Mouse (Mus musculus) embryonic facial prominence, embryonic 13.5 days (tissue): ENCODE data around the gene Caln1. TPM values are rescaled to one million over a fixed set of nuclear protein-coding genes. Genes with fewer than 3 reads are reported as not detected.

Source experiments
- ATAC-seq: fragments of 200-750 bp; cut with Nextera tagmentation; 2 replicates; pipeline ENCODE4 v1.8.0; 2017; ENCODE audit warnings: low read depth; ENCODE audit not compliant: insufficient number of reproducible peaks, insufficient read depth, low FRiP score, low TSS enrichment
- H3K27ac ChIP-seq: fragments of 300-500 bp; sonication (generic); 2 replicates; pipeline ENCODE4 v1.5.1; 2015; ENCODE audit warnings: moderate library complexity, mild to moderate bottlenecking, inconsistent platforms
- H3K27me3 ChIP-seq: fragments of 300-500 bp; sonication (generic); 2 replicates; pipeline ENCODE4 v1.6.1; 2015; ENCODE audit warnings: mild to moderate bottlenecking, inconsistent platforms
- H3K36me3 ChIP-seq: fragments of 300-500 bp; sonication (generic); 2 replicates; pipeline ENCODE4 v1.6.1; 2015; ENCODE audit warnings: mild to moderate bottlenecking, inconsistent platforms
- H3K4me1 ChIP-seq: fragments of 300-500 bp; sonication (generic); 2 replicates; pipeline ENCODE4 v1.6.1; 2015; ENCODE audit warnings: inconsistent platforms
- H3K4me2 ChIP-seq: fragments of 300-500 bp; sonication (generic); 2 replicates; pipeline ENCODE4 v1.6.1; 2015; ENCODE audit warnings: moderate library complexity, mild to moderate bottlenecking, inconsistent platforms
- H3K4me3 ChIP-seq: fragments of 300-500 bp; sonication (generic); 2 replicates; pipeline ENCODE4 v1.5.1; 2015; ENCODE audit warnings: mild to moderate bottlenecking, inconsistent platforms
- H3K9ac ChIP-seq: fragments of 300-500 bp; sonication (generic); 2 replicates; pipeline ENCODE4 v1.6.1; 2015; ENCODE audit warnings: mild to moderate bottlenecking, inconsistent platforms
- H3K9me3 ChIP-seq: fragments of 300-500 bp; sonication (generic); 2 replicates; pipeline ENCODE4 v1.6.1; 2016; ENCODE audit warnings: inconsistent platforms
- WGBS: fragments of 180-500 bp; shearing (Covaris S2); methylation state at CpG from one replicate; pipeline ENCODE4 v1.1.7; 2015; ENCODE audit warnings: mixed read lengths; 5-methylcytosine and 5-hydroxymethylcytosine counted together
- polyA plus RNA-seq: library from polyadenylated mRNA; unstranded; fragments of >200 nt; fragmentation: Nextera tagmentation; extraction: Ambion mirVana; gene quantifications from 2 replicates; pipeline ENCODE4 v1.2.1, GENCODE M21; 2015

The Caln1 gene
- polyA plus RNA-seq, 1 experiment from 2014 or later = 2.7 TPM

GRCm38 (mm10) chr5:130702361-130702760 is 333.1 kb downstream of the Caln1 start:
- H3K27me3 ChIP-seq = no peaks in the 10 kb centered on the region
- 69% methylated on average over 4 of the region's 4 CpGs for WGBS
- H3K9me3 ChIP-seq = no peaks in the 10 kb centered on the region
- H3K36me3 ChIP-seq = no peaks in the 10 kb centered on the region
- no peak overlapping the region for H3K27ac ChIP-seq
- H3K4me1 ChIP-seq = no peaks in the 10 kb centered on the region
- no peak overlapping the region for H3K9ac ChIP-seq
- no peak overlapping the region for H3K4me2 ChIP-seq
- H3K4me3 ChIP-seq = no peak overlapping the region
- no peak for ATAC-seq

- Histone ChIP-seq H3K9me3 (no peaks in the 10 kb centered on the region), H3K27me3 (no peaks in the 10 kb centered on the region), H3K36me3 (no peaks in the 10 kb centered on the region), H3K4me2 (no peak overlapping the region), H3K4me1 (no peaks in the 10 kb centered on the region), H3K27ac (no peak overlapping the region), H3K9ac (no peak overlapping the region), H3K4me3 (no peak overlapping the region)
- WGBS = 86% methylated on average over 4 of the region's 4 CpGs
- ATAC-seq = no peak
Observed at GRCm38 (mm10) chr5:130704866-130705265, 335.6 kb downstream of the Caln1 start.

GRCm38 (mm10) chr5:130706202-130706855 is 337.1 kb downstream of the Caln1 start:
- Histone ChIP-seq H3K27me3 (no peaks in the 10 kb centered on the region), H3K9ac (no peak overlapping the region), H3K9me3 (no peaks in the 10 kb centered on the region), H3K4me1 (no peaks in the 10 kb centered on the region), H3K4me2 (no peak overlapping the region), H3K36me3 (no peaks in the 10 kb centered on the region), H3K27ac (no peak overlapping the region), H3K4me3 (no peak overlapping the region)
- 69% methylated on average over 6 of the region's 6 CpGs for WGBS
- ATAC-seq = no peak

- Histone ChIP-seq H3K9me3 (no peaks in the 10 kb centered on the region), H3K4me1 (no peaks in the 10 kb centered on the region), H3K27me3 (no peaks in the 10 kb centered on the region), H3K27ac (no peak overlapping the region), H3K9ac (no peak overlapping the region), H3K4me2 (no peak overlapping the region), H3K4me3 (no peak overlapping the region), H3K36me3 (no peaks in the 10 kb centered on the region)
- no peak for ATAC-seq
- WGBS = 80% methylated on average over 3 of the region's 3 CpGs
Observed at GRCm38 (mm10) chr5:130707755-130708154, 338.5 kb downstream of the Caln1 start.

GRCm38 (mm10) chr5:130708616-130709015 is 339.4 kb downstream of the Caln1 start:
- Histone ChIP-seq H3K27me3 (no peaks in the 10 kb centered on the region), H3K4me1 (no peaks in the 10 kb centered on the region)

GRCm38 (mm10) chr5:130711643-130712042 is 342.4 kb downstream of the Caln1 start:
- no peak overlapping the region for H3K4me2 ChIP-seq
- H3K27ac ChIP-seq = no peak overlapping the region
- no peak overlapping the region for H3K4me3 ChIP-seq
- ATAC-seq = no peak
- H3K36me3 ChIP-seq = no peaks in the 10 kb centered on the region
- no peaks in the 10 kb centered on the region for H3K4me1 ChIP-seq
- WGBS = 85% methylated on average over 2 of the region's 2 CpGs
- H3K9ac ChIP-seq = no peak overlapping the region
- no peaks in the 10 kb centered on the region for H3K9me3 ChIP-seq
- H3K27me3 ChIP-seq = no peaks in the 10 kb centered on the region

More at GRCm38 (mm10) chr5:130708616-130709015, 339.4 kb downstream of the Caln1 start:
- Histone ChIP-seq H3K27ac (no peak overlapping the region), H3K4me2 (no peak overlapping the region), H3K9me3 (no peaks in the 10 kb centered on the region), H3K4me3 (no peak overlapping the region), H3K9ac (no peak overlapping the region), H3K36me3 (no peaks in the 10 kb centered on the region)
- WGBS = 75% methylated on average over 4 of the region's 4 CpGs
- no peak for ATAC-seq

- Histone ChIP-seq H3K27ac (no peak overlapping the region), H3K36me3 (no peaks in the 10 kb centered on the region), H3K9ac (no peak overlapping the region), H3K4me3 (no peak overlapping the region), H3K9me3 (no peaks in the 10 kb centered on the region), H3K27me3 (no peaks in the 10 kb centered on the region), H3K4me1 (no peaks in the 10 kb centered on the region), H3K4me2 (no peak overlapping the region)
- ATAC-seq = no peak
- WGBS = 88% methylated on average over 1 of the region's 1 CpGs
Observed at GRCm38 (mm10) chr5:130712281-130712680, 343.0 kb downstream of the Caln1 start.

- WGBS = 82% methylated on average over 4 of the region's 4 CpGs
- ATAC-seq = no peak
- H3K9me3 ChIP-seq = no peaks in the 10 kb centered on the region
- no peak overlapping the region for H3K27ac ChIP-seq
- H3K36me3 ChIP-seq = no peaks in the 10 kb centered on the region
- no peaks in the 10 kb centered on the region for H3K4me1 ChIP-seq
- H3K4me2 ChIP-seq = no peak overlapping the region
- H3K4me3 ChIP-seq = no peak overlapping the region
- no peaks in the 10 kb centered on the region for H3K27me3 ChIP-seq
- H3K9ac ChIP-seq = no peak overlapping the region
Observed at GRCm38 (mm10) chr5:130715181-130715580, 345.9 kb downstream of the Caln1 start.

GRCm38 (mm10) chr5:130718385-130718784 is 349.1 kb downstream of the Caln1 start:
- H3K9me3 ChIP-seq = no peaks in the 10 kb centered on the region
- H3K4me2 ChIP-seq = no peak overlapping the region
- 68% methylated on average over 9 of the region's 9 CpGs for WGBS
- H3K36me3 ChIP-seq = no peaks in the 10 kb centered on the region
- H3K9ac ChIP-seq = no peak overlapping the region
- no peak overlapping the region for H3K4me3 ChIP-seq
- no peaks in the 10 kb centered on the region for H3K4me1 ChIP-seq
- no peak overlapping the region for H3K27ac ChIP-seq
- no peak for ATAC-seq
- H3K27me3 ChIP-seq = no peaks in the 10 kb centered on the region

- ATAC-seq = no peak
- no peaks in the 10 kb centered on the region for H3K36me3 ChIP-seq
- no peak overlapping the region for H3K4me3 ChIP-seq
- WGBS = 83% methylated on average over 13 of the region's 13 CpGs
- H3K27me3 ChIP-seq = no peaks in the 10 kb centered on the region
- no peaks in the 10 kb centered on the region for H3K4me1 ChIP-seq
- H3K9me3 ChIP-seq = no peaks in the 10 kb centered on the region
- H3K27ac ChIP-seq = no peak overlapping the region
- H3K4me2 ChIP-seq = no peak overlapping the region
- H3K9ac ChIP-seq = no peak overlapping the region
Observed at GRCm38 (mm10) chr5:130742171-130742570, 372.9 kb downstream of the Caln1 start.

GRCm38 (mm10) chr5:130757517-130757916 is 388.3 kb downstream of the Caln1 start:
- 93% methylated on average over 3 of the region's 3 CpGs for WGBS
- Histone ChIP-seq H3K9me3 (no peaks in the 10 kb centered on the region), H3K4me1 (no peaks in the 10 kb centered on the region), H3K27me3 (no peaks in the 10 kb centered on the region), H3K4me2 (no peak overlapping the region), H3K36me3 (no peaks in the 10 kb centered on the region), H3K9ac (no peak overlapping the region), H3K4me3 (no peak overlapping the region), H3K27ac (no peak overlapping the region)
- no peak for ATAC-seq

GRCm38 (mm10) chr5:130765784-130766183 is 396.5 kb downstream of the Caln1 start:
- Histone ChIP-seq H3K36me3 (no peaks in the 10 kb centered on the region), H3K9me3 (no peaks in the 10 kb centered on the region), H3K4me2 (no peak overlapping the region), H3K4me3 (no peak overlapping the region), H3K9ac (no peak overlapping the region), H3K4me1 (no peaks in the 10 kb centered on the region), H3K27me3 (no peaks in the 10 kb centered on the region), H3K27ac (no peak overlapping the region)
- WGBS = 85% methylated on average over 6 of the region's 6 CpGs
- ATAC-seq = no peak
